Mouse (Mus musculus): ENCODE results near the gene Otor. TPM values are rescaled to one million over a fixed set of nuclear protein-coding genes. Genes with fewer than 3 reads are reported as not detected.

Otor gene
- polyA plus RNA-seq (2012; rRNA removed), result not detected in 2 replicates

DNA sequence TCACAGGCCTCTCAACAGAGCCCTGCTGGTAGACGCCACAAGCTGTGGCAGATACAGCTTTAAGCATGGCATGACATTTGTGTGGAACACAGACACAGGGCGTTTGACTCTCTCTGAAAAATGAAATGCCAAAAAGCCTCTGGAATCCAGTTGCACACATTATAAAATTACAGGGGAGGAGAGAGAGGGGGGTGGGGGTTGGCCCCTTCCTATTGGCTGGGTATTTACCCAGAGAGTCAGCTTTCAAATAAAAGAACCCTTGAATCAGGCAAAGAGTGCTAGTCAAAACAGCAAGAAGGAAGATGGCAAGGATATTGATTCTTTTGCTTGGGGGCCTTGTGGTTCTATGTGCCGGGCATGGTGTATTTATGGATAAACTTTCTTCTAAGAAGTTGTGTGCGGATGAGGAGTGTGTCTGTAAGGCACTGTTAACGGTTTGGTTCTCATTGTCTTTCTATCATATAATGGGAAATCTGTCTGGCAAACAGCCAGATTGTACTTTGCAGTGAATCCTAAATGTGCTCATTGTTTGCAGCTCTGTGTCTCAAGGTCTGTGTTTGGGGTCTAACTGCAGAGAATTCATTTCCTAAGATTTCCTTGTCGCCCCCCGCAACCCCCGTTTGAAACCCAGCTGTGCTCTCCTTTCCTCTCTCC is at the start of gene Otor:
Gene Otor, plus strand, starts transcription at position 276 of the 654 bp plus-strand sequence.
- DNase-seq (ENCODE audit: extremely low spot score in 1 of 2, low spot score in 1 of 2), result no peak

DNA sequence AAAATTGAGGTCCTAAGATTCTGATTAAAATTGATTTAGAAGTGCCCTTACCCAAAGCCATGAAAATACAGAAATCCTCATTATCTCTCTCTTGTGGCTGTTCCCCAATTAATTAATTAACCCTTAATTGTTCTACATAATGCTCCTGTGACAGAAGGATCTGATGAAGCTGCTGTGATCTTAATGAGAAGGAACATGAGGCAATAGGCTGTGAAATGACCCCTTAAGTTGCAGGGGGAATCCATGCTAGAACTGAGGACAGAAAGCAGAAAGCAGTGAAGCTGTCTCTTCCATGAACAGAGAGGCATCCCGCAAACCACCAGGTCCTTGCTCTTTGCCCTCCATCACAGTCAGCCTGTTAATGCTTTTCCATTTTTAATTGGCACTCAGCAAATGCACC is 47.0 kb upstream of the Otor start:
- no peak for DNase-seq (ENCODE audit: extremely low spot score in 1 of 2, low spot score in 1 of 2)

DNA sequence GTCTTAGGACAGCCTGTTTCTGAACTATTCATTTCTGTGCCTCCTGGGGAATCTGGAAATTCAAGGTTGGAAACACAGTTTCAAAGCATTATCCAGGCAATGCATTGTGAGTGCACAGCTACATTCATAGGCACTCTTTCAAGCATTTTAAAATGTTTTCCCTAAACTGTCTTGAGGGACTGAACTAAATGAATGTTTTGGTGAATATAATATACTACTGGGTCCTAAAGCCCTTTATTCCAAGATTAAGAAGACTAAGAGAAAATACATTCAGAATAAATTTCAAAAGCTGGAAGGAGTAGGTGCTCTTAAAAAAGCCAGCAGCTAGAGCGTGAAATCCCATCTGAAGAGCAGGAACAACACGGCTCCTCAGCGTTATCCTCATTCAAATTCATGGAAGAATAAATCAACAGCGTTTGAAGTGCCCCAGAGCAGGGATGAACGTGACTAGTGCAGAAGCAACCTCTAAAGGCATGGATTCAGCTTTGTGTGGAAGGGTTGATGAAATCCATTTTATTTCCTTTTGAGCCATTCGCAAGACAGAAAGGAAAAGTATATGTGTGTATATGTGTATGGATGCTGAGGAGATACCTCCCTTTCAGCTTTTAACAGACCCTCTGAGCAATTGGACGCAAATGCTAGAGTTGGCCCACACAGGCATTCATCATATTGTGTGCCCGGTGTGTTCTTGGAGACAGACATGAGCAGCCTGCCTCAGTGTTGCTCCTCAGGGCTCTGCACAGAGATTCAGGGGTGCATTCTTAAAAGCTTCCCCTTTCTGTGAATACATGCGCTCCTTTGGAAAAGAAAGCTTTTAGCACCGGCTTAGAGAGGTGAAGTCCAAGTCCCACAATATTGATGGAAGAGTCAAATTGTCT is 45.7 kb upstream of the Otor start:
- DNase-seq (ENCODE audit: extremely low spot score in 1 of 2, low spot score in 1 of 2), result peak in 1 of 2 experiments; percentile 31

DNA sequence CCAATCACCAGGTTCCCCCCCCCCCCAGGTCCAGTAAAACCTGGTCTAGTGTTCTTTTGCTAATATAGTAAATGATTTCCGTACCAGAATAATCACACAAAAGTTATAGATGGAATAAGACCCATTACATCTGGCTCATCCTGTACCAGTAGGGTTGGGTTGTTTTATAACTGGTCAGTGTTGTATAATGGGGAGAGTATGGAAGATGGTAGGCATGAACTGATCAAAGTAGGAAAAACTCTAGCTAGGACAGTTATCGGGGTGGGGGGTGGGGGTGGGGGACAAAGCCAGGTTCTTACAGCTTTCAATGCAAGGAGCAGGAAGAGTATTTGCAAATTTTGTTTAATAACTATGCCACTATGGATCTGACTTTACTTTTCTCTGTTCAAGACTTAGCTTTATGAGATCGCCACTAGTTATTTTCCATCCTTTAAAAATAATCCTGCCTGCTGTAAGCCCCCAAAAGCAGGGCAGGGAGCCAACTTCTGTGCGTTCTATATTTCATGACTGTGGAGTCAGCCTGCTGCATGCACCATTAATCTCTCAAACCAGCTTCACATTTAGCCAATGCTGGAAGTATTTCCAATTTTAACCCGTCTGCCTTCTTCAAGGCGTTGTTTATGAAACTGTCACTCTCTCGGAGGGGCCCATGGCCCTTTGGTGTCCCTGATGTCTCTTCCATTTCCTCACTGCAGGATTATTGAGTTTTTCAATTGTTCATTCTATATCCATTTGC is 43.8 kb upstream of the Otor start:
- peak in 1 of 2 experiments; percentile 51 for DNase-seq (ENCODE audit: extremely low spot score in 1 of 2, low spot score in 1 of 2)

DNA sequence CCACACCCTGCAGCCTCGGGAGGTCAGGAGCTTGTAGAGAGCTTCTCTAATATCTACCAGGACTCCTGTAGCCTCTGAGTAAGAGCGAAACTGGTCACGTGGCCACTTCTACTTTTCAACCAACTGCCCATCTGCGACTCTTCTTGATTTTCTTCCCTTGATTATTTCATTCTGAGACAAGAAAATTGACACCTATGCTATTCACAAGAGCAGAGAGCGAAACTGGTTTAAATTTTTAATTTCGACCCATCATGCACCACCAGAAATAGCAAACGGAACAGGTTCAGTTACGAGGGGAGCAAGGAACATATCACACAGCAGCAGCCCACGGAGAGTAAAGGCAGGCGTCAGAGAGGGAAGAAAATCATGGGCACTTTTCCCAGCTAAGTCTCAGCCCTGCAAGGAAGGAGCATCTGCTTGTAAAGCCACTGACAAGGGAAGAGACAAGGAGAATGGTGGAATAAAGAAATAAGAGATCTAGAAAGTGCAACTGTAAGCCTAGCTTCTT is 43.1 kb upstream of the Otor start:
- peak; percentile 36 to 62 for DNase-seq (ENCODE audit: extremely low spot score in 1 of 2, low spot score in 1 of 2)

DNA sequence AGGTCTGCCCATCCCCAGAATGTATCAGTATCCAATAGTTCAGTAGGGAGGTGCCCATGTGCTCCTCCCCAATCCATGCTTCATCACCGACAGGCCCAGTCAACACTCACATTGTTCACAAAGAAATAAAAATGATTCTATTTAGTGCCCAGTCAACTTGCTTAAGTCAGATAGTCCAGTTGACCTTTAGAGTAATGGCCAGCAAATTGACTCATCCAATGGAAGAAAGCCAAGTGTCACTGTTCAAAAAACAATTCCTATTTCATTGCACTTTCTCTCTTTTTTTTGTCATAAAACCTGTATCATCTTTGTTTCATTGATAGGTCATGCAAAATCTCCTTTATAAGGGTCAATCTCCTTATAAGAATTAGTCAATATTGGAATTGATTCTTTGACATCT is 36.7 kb upstream of the Otor start:
- DNase-seq (ENCODE audit: extremely low spot score in 1 of 2, low spot score in 1 of 2), result no peak

DNA sequence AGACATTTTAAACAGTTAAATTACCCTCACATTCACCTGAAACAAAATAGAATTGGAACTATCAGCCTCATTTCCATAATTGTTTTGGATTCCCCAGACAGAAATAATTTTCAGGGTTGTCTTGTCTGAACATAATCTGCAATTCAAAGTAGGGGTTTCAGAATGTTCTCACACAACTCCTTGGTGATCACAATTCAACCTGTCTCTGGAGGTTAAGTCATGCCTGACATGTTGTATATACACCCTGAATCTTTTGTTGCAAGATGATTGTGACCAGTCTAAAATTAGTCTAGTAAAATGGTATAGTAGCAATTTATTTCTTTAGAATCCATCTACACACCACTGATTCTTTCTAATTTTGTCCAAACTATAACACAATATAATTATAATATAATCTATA is 23.0 kb upstream of the Otor start:
- no peak for DNase-seq (ENCODE audit: extremely low spot score in 1 of 2, low spot score in 1 of 2)

DNA sequence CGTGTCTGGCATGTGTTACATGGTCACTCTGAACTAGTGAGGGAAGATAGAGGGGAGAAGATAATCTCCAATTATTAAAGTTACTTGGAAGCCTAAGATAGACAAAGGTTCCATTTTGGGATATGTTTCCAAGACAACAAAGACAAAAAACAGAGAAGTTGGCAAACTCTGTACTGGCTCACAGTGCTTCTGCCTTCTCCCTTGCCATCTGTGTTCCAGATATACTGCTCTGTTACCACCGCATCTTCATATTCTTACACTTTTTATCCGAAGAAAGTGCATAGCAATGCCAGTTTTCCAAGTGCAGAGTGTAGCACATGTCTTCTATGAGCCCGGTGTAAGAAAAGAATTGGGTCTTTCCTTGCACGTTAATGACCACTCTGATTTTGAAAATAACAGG is 21.5 kb upstream of the Otor start:
- peak; percentile 68 to 70 for DNase-seq (ENCODE audit: extremely low spot score in 1 of 2, low spot score in 1 of 2)

DNA sequence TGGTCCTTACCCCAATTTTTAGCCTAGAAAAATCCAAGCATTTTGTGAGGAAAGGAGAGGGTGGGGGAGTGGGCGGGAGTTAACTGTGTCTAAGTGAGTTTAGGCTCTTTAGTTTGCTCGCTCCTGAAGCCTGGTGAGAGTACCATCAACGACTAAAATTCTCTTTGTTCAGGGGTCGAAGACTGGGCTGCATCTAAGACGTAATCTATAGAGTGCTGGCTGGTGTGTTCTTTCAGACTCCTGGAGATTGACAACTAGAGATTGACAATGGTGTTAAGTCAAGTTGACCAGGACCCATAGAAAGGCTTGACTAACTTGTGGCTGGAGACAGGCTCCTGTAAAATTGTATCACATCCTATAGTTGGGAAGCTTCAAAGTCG is 15.9 kb upstream of the Otor start:
- no peak for DNase-seq (ENCODE audit: extremely low spot score in 1 of 2, low spot score in 1 of 2)

DNA sequence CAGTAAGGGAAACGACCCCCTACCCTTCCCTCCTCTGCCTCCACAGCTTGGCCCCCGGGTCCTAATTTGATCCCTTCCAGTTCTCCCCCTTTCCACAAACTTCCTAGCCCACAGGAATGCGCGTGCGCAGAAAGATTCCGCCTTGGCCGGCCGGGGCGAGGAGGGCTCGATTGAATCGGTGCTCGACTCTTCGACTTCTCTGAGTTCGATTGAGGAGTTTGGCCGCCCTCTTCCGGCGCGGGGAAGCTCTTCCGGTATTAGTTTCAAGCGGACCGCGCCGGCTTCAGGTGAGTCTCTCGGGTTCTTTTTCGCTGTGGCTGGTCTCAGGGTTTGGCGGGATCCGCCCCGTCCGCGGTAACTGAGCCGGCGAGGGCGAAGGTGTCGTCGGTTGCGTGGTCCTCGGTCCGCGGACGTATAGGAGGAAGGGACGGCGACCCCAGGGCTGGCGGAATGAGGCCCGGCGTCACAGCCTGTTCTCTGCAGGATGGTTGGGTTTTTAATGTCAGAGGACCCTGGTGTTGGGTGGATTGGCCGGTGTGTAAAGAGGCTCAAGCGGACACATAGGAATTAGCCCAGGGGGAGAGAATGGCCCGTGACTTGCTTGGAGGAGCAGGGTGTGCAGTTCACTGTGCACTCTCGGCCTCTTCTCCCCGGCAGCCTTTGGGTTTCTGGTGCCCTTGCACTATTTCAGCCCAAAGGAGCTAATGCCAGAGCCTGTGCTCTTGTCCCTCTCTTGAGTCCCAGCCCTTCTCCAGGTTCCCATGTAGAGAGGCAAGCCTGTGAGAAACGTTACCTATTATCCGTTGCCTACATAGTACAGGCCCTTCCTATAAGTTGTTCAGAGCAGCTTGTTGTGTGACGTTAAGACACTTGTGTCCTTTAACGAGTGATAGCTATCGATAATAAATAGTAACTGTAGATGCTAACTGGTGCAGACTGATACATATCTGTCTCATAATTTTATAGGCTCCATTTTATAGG is 15.2 kb upstream of the Otor start, which contains the start of gene Snrpb2:
Gene Snrpb2, plus strand, starts transcription at position 228 of the 981 bp plus-strand sequence.
- DNase-seq (ENCODE audit: extremely low spot score in 1 of 2, low spot score in 1 of 2), result peak; percentile 51 to 92

DNA sequence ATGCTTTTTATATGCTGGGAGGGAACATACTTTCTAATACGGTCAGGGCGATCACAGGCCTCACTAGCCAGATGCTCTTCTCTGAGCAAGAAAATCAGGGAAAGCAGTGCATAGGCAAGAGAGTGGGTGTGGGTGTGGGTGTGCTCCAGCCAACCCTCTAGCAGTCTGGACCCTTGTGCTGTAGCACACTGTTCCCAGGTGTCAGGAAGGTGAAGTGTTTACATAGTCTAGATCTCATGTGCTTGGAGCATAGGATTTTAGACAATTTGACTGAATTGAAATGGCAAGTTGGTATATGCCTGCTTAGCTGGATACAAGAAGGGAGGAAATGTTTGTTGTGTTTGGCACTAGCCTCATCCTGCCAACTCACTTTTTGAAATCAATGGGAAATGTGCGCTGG is 12.4 kb upstream of the Otor start:
- DNase-seq (ENCODE audit: extremely low spot score in 1 of 2, low spot score in 1 of 2), result no peak

DNA sequence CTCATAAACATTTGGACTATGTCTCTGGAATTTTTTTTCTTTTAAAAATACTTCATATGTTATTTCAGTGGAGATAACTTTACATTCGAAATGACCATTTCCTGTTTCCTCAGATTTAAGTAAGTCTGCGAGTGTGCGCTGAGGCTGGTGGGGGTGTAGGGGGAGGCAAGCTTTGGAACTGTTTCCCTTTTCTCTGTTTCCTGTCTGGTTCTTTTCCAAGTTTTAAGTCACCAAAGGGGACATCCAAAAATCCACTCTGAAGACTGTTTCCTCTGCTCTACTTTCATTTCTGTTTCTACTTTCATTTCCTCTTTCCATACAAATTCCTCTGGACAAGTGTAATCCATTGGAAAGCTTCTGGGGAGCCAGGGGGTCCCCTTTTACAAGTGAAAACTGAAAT is 3.4 kb downstream of the Otor start:
- no peak for DNase-seq (ENCODE audit: extremely low spot score in 1 of 2, low spot score in 1 of 2)

DNA sequence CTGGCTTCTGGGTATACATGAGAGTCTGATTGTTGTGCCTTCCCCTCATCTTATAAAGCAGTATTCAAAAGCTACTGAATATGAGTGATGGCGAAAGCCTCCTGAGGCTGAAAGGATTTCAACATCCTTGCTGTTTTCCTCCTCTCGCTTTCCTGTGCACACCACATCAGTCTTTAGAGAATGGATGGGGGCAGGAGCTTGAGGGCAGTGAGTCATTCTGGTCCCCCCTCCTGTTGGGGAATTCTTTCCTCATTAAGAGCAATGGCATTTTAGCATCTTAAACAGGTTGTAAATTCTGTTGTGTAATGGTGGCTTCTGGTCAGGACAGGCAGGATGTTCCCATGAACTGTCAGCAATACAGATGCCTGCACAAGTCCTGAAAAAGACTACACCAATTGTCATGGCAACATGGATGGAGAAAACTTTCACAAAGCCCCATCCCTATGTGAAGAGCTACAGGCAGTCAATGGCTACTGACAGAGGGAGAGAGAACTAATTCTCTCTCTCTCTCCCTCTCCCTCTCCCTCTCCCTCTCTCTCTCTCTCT is 6.7 kb downstream of the Otor start:
- DNase-seq (ENCODE audit: extremely low spot score in 1 of 2, low spot score in 1 of 2), result no peak

DNA sequence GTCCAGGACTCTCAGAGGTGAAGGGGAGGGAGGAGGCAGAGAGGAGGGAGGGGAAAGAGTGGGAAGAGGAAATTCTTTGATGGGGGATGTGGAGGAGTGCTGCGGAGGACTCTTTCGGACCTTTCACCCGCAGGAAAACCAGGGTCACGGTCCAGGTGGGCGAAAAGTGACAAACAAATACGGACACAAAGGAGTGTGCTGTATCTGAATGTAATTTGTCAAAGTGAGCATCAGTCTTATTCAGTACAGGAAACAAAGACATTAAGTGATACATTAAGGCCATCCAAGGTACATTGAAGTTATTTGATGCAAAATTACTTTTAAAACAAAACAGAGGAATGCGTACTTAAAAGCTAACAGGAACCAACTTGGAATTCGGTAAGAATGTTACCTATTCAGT is 11.6 kb downstream of the Otor start:
- DNase-seq (ENCODE audit: extremely low spot score in 1 of 2, low spot score in 1 of 2), result no peak

DNA sequence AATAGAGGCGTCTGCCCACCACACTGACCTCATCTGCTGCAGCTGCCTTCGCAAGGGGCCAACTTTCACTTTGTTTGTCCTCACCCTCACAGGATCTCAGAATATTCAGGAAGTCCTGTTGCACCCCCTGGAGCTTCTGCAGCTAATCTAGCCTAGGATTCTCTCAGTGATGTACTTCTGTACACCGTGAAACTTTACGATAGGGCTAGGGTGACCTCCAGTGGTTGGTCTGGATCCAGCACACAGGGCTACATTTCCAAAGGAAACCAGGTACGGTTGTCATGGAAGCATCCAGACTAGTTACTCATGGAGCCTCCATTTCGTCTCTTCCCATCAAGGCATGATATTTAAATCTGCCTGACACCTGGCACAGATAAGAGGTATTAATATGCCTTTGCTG is 15.5 kb downstream of the Otor start:
- DNase-seq (ENCODE audit: extremely low spot score in 1 of 2, low spot score in 1 of 2), result peak; percentile 81 to 93

DNA sequence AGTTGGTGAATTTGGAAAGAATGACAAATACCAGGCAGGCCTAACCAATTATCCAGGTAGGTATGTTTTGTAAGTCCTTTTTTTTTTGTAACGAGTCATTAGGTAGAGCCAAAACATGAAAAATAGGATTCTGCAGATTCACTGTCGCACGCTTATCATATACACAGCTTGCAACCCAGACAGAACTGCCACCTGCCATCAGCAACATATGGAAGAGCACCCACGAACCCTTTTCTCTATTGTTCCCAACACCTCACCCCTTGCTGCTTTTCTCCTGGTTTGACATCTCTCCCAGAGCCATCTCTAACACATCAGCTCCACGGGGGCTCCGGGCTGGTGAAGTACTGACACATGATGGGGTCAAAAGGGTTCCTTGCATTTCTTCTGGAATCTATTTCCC is 16.5 kb downstream of the Otor start:
- DNase-seq (ENCODE audit: extremely low spot score in 1 of 2, low spot score in 1 of 2), result peak in 1 of 2 experiments; percentile 36

DNA sequence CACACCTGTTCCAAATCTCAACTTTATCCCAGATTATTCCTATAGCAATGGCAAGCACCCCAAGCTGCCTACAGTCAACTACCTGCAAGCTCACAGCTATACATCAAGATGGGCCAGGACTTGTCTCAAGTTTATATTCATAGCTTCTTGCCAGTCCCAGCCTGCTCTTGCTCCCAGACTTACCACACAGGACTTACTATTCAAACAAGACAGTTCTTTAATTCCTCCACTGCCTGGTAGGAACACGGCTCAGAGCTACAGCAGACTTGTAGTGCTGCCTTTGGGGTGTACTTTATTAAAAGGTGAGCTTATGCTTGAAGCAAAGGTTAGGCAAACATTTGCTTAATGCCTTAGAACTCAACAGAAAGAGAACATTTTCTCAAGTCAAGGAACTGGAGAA is 18.9 kb downstream of the Otor start:
- no peak for DNase-seq (ENCODE audit: extremely low spot score in 1 of 2, low spot score in 1 of 2)

DNA sequence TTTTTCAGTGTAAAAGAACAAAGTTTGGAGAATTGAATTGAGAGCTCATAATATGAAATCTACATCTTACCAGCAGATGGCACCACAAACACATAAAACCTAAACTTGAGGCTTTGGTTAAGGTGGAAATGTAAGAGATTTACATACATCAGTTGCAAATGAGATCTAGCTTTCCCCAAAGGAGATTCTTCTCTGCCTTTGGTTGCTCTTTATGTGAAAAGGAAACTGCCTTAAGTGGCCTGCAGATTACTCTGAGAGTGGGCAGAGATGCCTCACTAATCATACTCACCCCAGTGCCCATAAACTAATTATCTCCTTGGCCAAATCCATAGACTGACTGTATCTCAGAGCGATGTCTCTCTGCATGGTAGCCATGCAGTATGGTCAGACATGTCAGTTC is 35.6 kb downstream of the Otor start:
- DNase-seq (ENCODE audit: extremely low spot score in 1 of 2, low spot score in 1 of 2), result peak in 1 of 2 experiments; percentile 85

DNA sequence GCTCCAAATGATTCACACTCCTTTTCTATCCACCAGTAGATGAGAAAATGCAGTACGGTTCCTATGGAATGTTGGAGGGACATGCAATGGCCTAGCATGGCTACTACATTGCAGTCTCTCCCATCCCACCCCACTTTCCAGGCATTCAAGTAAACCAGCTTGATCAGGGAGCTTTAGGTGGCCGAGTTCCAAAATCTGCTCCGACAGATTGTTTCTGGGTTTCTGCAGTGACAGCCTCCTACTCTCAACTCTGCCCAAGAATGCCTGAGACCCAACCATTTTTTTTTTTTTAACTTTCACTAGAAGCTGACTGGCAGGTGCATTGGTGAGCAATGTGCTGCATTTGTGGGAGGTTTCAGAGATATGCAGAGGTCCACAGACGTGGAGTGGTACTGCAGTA is 36.4 kb downstream of the Otor start:
- peak; percentile 49 to 75 for DNase-seq (ENCODE audit: extremely low spot score in 1 of 2, low spot score in 1 of 2)

DNA sequence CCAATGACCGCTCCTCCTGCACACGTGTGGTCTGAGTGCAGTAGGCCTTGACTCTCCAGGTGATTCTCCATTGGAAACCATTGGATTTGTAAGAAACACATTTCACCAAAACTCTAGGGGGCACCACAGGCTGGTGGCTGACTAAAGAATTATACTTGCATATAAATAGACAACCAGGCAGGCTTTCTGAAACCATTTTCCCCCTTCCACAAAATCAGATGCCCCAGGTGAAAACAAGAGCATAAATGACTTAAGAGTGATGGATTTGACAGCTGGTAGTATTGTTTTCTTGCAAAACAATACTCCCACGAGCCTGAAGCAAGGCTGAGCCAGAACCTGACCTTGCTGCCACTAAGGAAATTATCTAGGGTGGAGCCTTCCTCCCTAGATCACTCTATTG is 39.2 kb downstream of the Otor start:
- DNase-seq (ENCODE audit: extremely low spot score in 1 of 2, low spot score in 1 of 2), result peak in 1 of 2 experiments; percentile 81

All from frontal cortex, adult 2 months (tissue).